Mouse (Mus musculus): Measurements from ENCODE around the gene Myo9a. TPM values are rescaled to one million over a fixed set of nuclear protein-coding genes. Genes with fewer than 3 reads are reported as not detected.
"Not testable (repeated sequence)": the region's sequence is repeated elsewhere in the genome, so short reads cannot be mapped to it uniquely, and the experiment has no call there.

Gene Myo9a
- polyA plus RNA-seq, 1 experiment from 2014 or later: 38.7 TPM

- ATAC-seq (no peak), DNase-seq (ENCODE audit: low read depth, low spot score) (no peak)
- H3K27me3 ChIP-seq: no peaks in the 10 kb centered on the region
- in situ Hi-C loops (cut with MboI; ENCODE audit: low pct_unique_long_range_greater_than_20kb): no loop called here
- POLR2A ChIA-PET: no interaction called here
- CTCF ChIA-PET: interaction anchor here (0.8 kb wide), 1 partner anchor 10 kb away, joined by 3 read pairs; no protein-coding TSS in a partner anchor
- no peak for TF ChIP-seq CTCF (IDR thresholded peaks at IDR 0.05)
Measured at GRCm38 (mm10) chr9:59914761-59915160, 164.1 kb downstream of the Myo9a start.

GRCm38 (mm10) chr9:59930248-59930647 is 179.6 kb downstream of the Myo9a start:
- CTCF ChIA-PET: interaction anchor here (0.9 to 1.6 kb wide), 3 partner anchors 12 to 34 kb away, joined by 3 to 4 read pairs (median 3); no protein-coding TSS in a partner anchor
- H3K27me3 ChIP-seq: no peaks in the 10 kb centered on the region
- POLR2A ChIA-PET: interaction anchor here (1.0 kb wide), 1 partner anchor 11 kb away, joined by 3 read pairs; no protein-coding TSS in a partner anchor
- no peak for ATAC-seq
- DNase-seq (ENCODE audit: low read depth, low spot score): no peak
- in situ Hi-C loops (cut with MboI; ENCODE audit: low pct_unique_long_range_greater_than_20kb): no loop called here
- no peak for TF ChIP-seq CTCF (IDR thresholded peaks at IDR 0.05)

- CTCF ChIA-PET; ATAC-seq; DNase-seq (ENCODE audit: low read depth, low spot score); POLR2A ChIA-PET; H3K27me3 ChIP-seq; in situ Hi-C loops (cut with MboI; ENCODE audit: low pct_unique_long_range_greater_than_20kb): not testable (repeated sequence)
Measured at GRCm38 (mm10) chr9:59935866-59936265, 185.2 kb downstream of the Myo9a start.

GRCm38 (mm10) chr9:59938529-59938928 is 187.8 kb downstream of the Myo9a start:
- no peak for TF ChIP-seq CTCF (IDR thresholded peaks at IDR 0.05)
- in situ Hi-C loops (cut with MboI; ENCODE audit: low pct_unique_long_range_greater_than_20kb): no loop called here
- no peak for ATAC-seq
- ChIA-PET CTCF (interaction anchor here (1.5 kb wide), 1 partner anchor 21 kb away, joined by 4 read pairs; the partner anchor contains the start of gene Nr2e3), POLR2A (no interaction called here)
- H3K27me3 ChIP-seq: no peaks in the 10 kb centered on the region
- DNase-seq (ENCODE audit: low read depth, low spot score): no peak

- in situ Hi-C loops (cut with MboI; ENCODE audit: low pct_unique_long_range_greater_than_20kb): no loop called here
- POLR2A ChIA-PET: no interaction called here
- H3K27me3 ChIP-seq: no peaks in the 10 kb centered on the region
- DNase-seq (ENCODE audit: low read depth, low spot score): no peak
- ATAC-seq: no peak
- CTCF ChIA-PET: no interaction called here
- TF ChIP-seq CTCF (IDR thresholded peaks at IDR 0.05): no peak
Measured at GRCm38 (mm10) chr9:59939691-59940090, 189.0 kb downstream of the Myo9a start.

- no peak for ATAC-seq
Measured at GRCm38 (mm10) chr9:59940913-59941884, 190.5 kb downstream of the Myo9a start.

GRCm38 (mm10) chr9:59941885-59942350 is 191.2 kb downstream of the Myo9a start:
- POLR2A ChIA-PET: no interaction called here
- in situ Hi-C loops (cut with MboI; ENCODE audit: low pct_unique_long_range_greater_than_20kb): no loop called here
- ATAC-seq (no peak), DNase-seq (ENCODE audit: low read depth, low spot score) (no peak)
- H3K27me3 ChIP-seq: no peaks in the 10 kb centered on the region
- CTCF ChIA-PET: interaction anchor here (1.1 to 1.5 kb wide), 2 partner anchors 11 to 17 kb away, joined by 3 read pairs; no protein-coding TSS in a partner anchor
- TF ChIP-seq CTCF (IDR thresholded peaks at IDR 0.05): no peak

More at GRCm38 (mm10) chr9:59940913-59941884, 190.5 kb downstream of the Myo9a start:
- no peak for DNase-seq (ENCODE audit: low read depth, low spot score)
- ChIA-PET CTCF (interaction anchor here (1.1 to 1.5 kb wide), 2 partner anchors 11 to 18 kb away, joined by 3 read pairs; no protein-coding TSS in a partner anchor), POLR2A (interaction anchor here (0.6 kb wide), 1 partner anchor 28 kb away, joined by 3 read pairs; no protein-coding TSS in a partner anchor)
- no peaks in the 10 kb centered on the region for H3K27me3 ChIP-seq
- in situ Hi-C loops (cut with MboI; ENCODE audit: low pct_unique_long_range_greater_than_20kb): no loop called here
- TF ChIP-seq CTCF (IDR thresholded peaks at IDR 0.05): no peak

GRCm38 (mm10) chr9:59942501-59943085 is 191.9 kb downstream of the Myo9a start:
- DNase-seq (ENCODE audit: low read depth, low spot score) (no peak), ATAC-seq (no peak)
- POLR2A ChIA-PET: interaction anchor here (0.6 to 1.0 kb wide), 2 partner anchors 13 to 59 kb away, joined by 3 read pairs; no protein-coding TSS in a partner anchor
- H3K27me3 ChIP-seq: no peaks in the 10 kb centered on the region
- TF ChIP-seq CTCF (IDR thresholded peaks at IDR 0.05): no peak
- CTCF ChIA-PET: interaction anchor here (1.5 kb wide), 1 partner anchor 12 kb away, joined by 3 read pairs; no protein-coding TSS in a partner anchor
- in situ Hi-C loops (cut with MboI; ENCODE audit: low pct_unique_long_range_greater_than_20kb): no loop called here

- no peaks in the 10 kb centered on the region for H3K27me3 ChIP-seq
- POLR2A ChIA-PET: interaction anchor here (1.0 kb wide), 1 partner anchor 14 kb away, joined by 3 read pairs; no protein-coding TSS in a partner anchor
- no peak for ATAC-seq
- TF ChIP-seq CTCF (IDR thresholded peaks at IDR 0.05): no peak
- CTCF ChIA-PET: interaction anchor here (1.7 kb wide), 1 partner anchor 13 kb away, joined by 4 read pairs; no protein-coding TSS in a partner anchor
- no peak for DNase-seq (ENCODE audit: low read depth, low spot score)
- in situ Hi-C loops (cut with MboI; ENCODE audit: low pct_unique_long_range_greater_than_20kb): no loop called here
Measured at GRCm38 (mm10) chr9:59943826-59944225, 193.1 kb downstream of the Myo9a start.

- no peak for DNase-seq (ENCODE audit: low read depth, low spot score)
- TF ChIP-seq CTCF (IDR thresholded peaks at IDR 0.05): no peak
- no peak for ATAC-seq
- no peaks in the 10 kb centered on the region for H3K27me3 ChIP-seq
- in situ Hi-C loops (cut with MboI; ENCODE audit: low pct_unique_long_range_greater_than_20kb): no loop called here
- ChIA-PET CTCF (interaction anchor here (1.7 kb wide), 1 partner anchor 14 kb away, joined by 4 read pairs; no protein-coding TSS in a partner anchor), POLR2A (no interaction called here)
Measured at GRCm38 (mm10) chr9:59945241-59945640, 194.5 kb downstream of the Myo9a start.

Measured in Patski (cell line).